Mouse (Mus musculus) G1E (cell line): ENCODE results near the gene Sez6.

ENCODE experiments used
- CTCF ChIP-seq: IDR thresholded peaks from 2 replicates; pipeline ENCODE4 v1.5.1; 2012; ENCODE audit warnings: low read depth, low read length, inconsistent platforms, mixed read lengths
- GATA1 ChIP-seq: IDR thresholded peaks from 2 replicates; pipeline ENCODE4 v1.6.1; 2012; ENCODE audit warnings: borderline replicate concordance, low read length, inconsistent platforms, mixed read lengths
- GATA2 ChIP-seq: IDR thresholded peaks from 2 replicates; pipeline ENCODE4 v1.6.1; 2012; ENCODE audit warnings: low read depth, low read length, inconsistent platforms, borderline replicate concordance
- POLR2AphosphoS5 ChIP-seq: IDR thresholded peaks from 2 replicates; pipeline ENCODE4 v1.6.1; 2012; ENCODE audit warnings: low read depth, low read length, inconsistent platforms; ENCODE audit not compliant: insufficient replicate concordance
- TAL1 ChIP-seq: conservative IDR thresholded peaks from 2 replicates; pipeline ENCODE4 v1.6.1; 2012; ENCODE audit warnings: low read depth, low read length, inconsistent platforms, mixed read lengths

DNA sequence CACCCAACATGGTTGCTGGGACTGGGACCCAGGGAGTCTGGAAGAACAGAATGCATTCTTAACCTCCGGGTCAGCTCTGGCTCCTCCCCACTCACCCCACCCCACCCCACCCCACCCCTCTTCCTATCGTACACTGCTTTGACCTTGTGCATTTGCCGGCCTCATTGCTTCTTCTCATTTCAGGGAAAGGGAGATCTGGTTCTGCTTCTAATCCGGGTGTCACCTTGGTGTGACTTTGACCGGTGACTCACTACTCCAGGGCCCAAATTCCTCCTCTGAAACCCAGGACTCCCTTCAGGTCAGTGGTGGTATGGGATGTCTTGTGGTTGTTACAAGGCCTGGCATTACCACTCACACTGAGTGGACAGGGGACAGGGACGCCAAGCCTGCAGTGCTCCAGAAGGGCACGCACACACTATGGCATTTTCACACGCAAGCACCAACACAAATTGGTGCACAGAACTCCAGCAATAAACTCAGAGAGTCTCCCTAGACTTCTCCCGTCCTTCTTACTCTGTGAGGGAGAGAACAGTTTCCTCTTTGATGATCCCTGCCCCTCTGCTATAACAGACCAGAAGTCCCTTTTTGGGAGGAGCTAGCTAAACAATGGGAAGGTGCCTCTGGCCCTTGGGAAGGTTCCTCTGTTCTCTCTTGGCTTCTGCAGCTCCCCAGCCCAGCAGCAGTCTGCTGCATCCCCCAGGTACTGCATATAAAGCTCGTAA lies 45.9 kb upstream of the Sez6 start:
- TF ChIP-seq CTCF (no peak), GATA1 (no peak), TAL1 (no peak), POLR2AphosphoS5 (no peak), GATA2 (no peak)
